Comparison of ENCODE assay signal across 18 mouse cellular contexts in the genomic region with DNA sequence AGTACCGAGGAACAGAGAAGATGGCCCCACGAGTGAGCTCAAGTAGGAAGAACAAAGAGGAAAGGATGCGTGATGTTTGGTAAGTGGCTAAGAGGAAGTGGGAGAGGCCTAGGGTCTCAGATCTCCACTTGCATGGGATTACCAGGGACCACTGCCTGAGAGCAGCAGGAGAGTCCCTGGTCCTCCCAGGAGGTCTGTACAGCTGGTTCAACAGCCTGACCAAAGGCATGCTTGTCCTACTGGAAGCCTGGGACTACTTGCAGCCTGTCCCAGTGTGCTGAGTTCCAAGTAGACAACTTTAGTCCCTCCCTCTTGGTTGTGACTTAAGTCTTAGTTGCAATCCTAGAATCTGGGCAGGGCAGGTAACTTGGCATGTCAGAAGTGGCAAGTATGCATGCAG.
"Had no signal": no experiment of that assay in that cellular context is flagged by ENCODE, and none has a peak within 500 bp of the region (broad histone marks: within the 10 kb centered on the region; RNA-seq: fewer than 3 reads in every experiment).

No protein-coding gene starts in this region.

- H3K4me1 ChIP-seq: lung, embryonic 15.5 days; stomach, embryonic 15.5 days had no signal

- H3K27me3 ChIP-seq: lung, embryonic 15.5 days; midbrain, embryonic 13.5 days; neural tube, embryonic 13.5 days; stomach, embryonic 15.5 days had no signal

- H3K4me2 ChIP-seq: lung, embryonic 15.5 days; midbrain, embryonic 13.5 days; neural tube, embryonic 13.5 days; stomach, embryonic 15.5 days had no signal

- H3K36me3 ChIP-seq: lung, embryonic 15.5 days; midbrain, embryonic 10.5 days; midbrain, embryonic 13.5 days; neural tube, embryonic 13.5 days; stomach, embryonic 15.5 days had no signal

- H3K9ac ChIP-seq: liver, postnatal 0 days; lung, embryonic 15.5 days; midbrain, embryonic 13.5 days; neural tube, embryonic 13.5 days; stomach, embryonic 15.5 days had no signal

- DNase-seq: liver, postnatal 0 days; lung, adult 2 months; lung, postnatal 14 days; lung, postnatal 36 days; right cerebral cortex, postnatal 14 days; thymus, adult 2 months; thymus, postnatal 25 days; thymus, postnatal 4 days had no signal

- H3K27ac ChIP-seq: lung, embryonic 15.5 days; macrophage; midbrain, embryonic 10.5 days; midbrain, embryonic 13.5 days; neural tube, embryonic 13.5 days; stomach, embryonic 15.5 days; stomach, postnatal 0 days had no signal

- ATAC-seq: liver, postnatal 0 days; lung, postnatal 0 days; midbrain, embryonic 13.5 days; midbrain, embryonic 16.5 days had no signal

- H3K4me3 ChIP-seq: lung, embryonic 15.5 days; midbrain, embryonic 10.5 days; midbrain, embryonic 13.5 days; myocyte; neural tube, embryonic 13.5 days; stomach, embryonic 15.5 days had no signal

- H3K9me3 ChIP-seq: lung, embryonic 15.5 days; midbrain, embryonic 10.5 days; midbrain, embryonic 13.5 days; neural tube, embryonic 13.5 days; stomach, embryonic 15.5 days had no signal
